29 mouse cellular contexts compared by ENCODE assay signal in the genomic region with DNA sequence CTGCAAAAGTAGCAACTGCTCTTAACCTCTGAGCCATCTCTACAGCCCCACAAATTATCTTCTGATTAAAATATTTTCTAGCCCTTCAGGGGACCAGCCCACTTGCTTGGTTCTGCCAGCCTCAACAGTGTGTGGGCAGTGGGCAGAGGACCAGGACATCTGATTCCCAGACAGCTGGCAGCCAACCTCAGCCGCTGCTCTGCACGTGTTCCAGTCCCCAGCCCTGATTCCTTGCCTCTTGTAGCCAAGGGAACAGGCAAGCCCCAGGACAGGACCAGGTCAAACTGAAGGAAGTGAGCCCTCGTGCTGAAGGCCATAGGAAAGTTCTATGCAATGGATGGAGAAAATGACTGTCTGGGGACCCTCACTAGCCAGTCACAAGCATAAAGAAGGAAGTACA. TPM values are rescaled to one million over a fixed set of nuclear protein-coding genes. Genes with fewer than 3 reads are reported as not detected.
DNase-seq lines count a peak whose midpoint lies in the region; ATAC-seq lines count a peak whose summit lies in the region.
"Had no signal": no experiment of that assay in that cellular context is flagged by ENCODE, and none has a peak within 500 bp of the region (broad histone marks: within the 10 kb centered on the region; RNA-seq: fewer than 3 reads in every experiment).

No protein-coding gene starts in this region.

- H3K27me3 ChIP-seq in midbrain, embryonic 11.5 days (ENCODE audit: control insufficient read depth, insufficient read depth, low read length), result peaks cover 26% of the 10 kb centered on the region
- H3K27me3 ChIP-seq in midbrain, embryonic 10.5 days (ENCODE audit: low read depth, poor library complexity, severe bottlenecking), result peaks cover 79% of the 10 kb centered on the region

- WGBS in midbrain, embryonic 11.5 days, result 67% methylated on average over 3 of the region's 3 CpGs
- 76% methylated on average over 3 of the region's 3 CpGs for WGBS in midbrain, embryonic 10.5 days

- H3K27ac ChIP-seq in midbrain, embryonic 11.5 days (ENCODE audit: low read depth, low read length), result no peak overlapping the region
- H3K27ac ChIP-seq in midbrain, embryonic 10.5 days (replicated peaks), result no peak overlapping the region
- H3K27ac ChIP-seq: embryonic facial prominence, embryonic 13.5 days; forebrain, embryonic 10.5 days; heart, embryonic 10.5 days; heart, embryonic 15.5 days; kidney, embryonic 15.5 days; liver, embryonic 14.5 days; neural tube, embryonic 12.5 days; stomach, postnatal 0 days had no signal

- no peaks in the 10 kb centered on the region for H3K36me3 ChIP-seq in midbrain, embryonic 11.5 days (ENCODE audit: control insufficient read depth, insufficient read depth, low read length)
- no peaks in the 10 kb centered on the region for H3K36me3 ChIP-seq in midbrain, embryonic 10.5 days
- H3K36me3 ChIP-seq: embryonic facial prominence, embryonic 13.5 days; forebrain, embryonic 10.5 days; heart, embryonic 10.5 days; heart, embryonic 15.5 days; kidney, embryonic 15.5 days; neural tube, embryonic 12.5 days had no signal

- no peak overlapping the region for H3K9ac ChIP-seq in midbrain, embryonic 11.5 days (ENCODE audit: low read length)
- H3K9ac ChIP-seq: embryonic facial prominence, embryonic 13.5 days; heart, embryonic 15.5 days; kidney, embryonic 15.5 days; liver, embryonic 14.5 days; neural tube, embryonic 12.5 days had no signal

- DNase-seq in cerebellum, adult 9-10 months, result peak; percentile 1
- DNase-seq in cerebellum, adult 8-10 months, result no peak
- peak; percentile 47 for DNase-seq in layer of hippocampus, adult 11-12 months (ENCODE audit: low spot score)
- no peak for DNase-seq in layer of hippocampus, adult 9-11 months
- DNase-seq in midbrain, embryonic 11.5 days (ENCODE audit: low spot score, missing footprints), result peak; percentile 59
- DNase-seq in midbrain, embryonic 10.5 days (ENCODE audit: low spot score), result no peak
- peak; percentile 41 for DNase-seq in adipocyte (ENCODE audit: low spot score)
- no peak for DNase-seq in lung, postnatal 36 days
- DNase-seq: adrenal gland, adult 8-10 months; cerebellum, adult 11 months; kidney, adult 18-20 months; kidney, postnatal 25 days; liver; lung, adult 2 months; lung, postnatal 10 days; right cerebral cortex, postnatal 4 days; thymus, adult 18-20 months; thymus, postnatal 25 days had no signal

- H3K4me2 ChIP-seq in midbrain, embryonic 11.5 days, result no peak overlapping the region
- H3K4me2 ChIP-seq: embryonic facial prominence, embryonic 13.5 days; heart, embryonic 15.5 days; kidney, embryonic 15.5 days; neural tube, embryonic 12.5 days had no signal

- no peak overlapping the region for H3K4me3 ChIP-seq in midbrain, embryonic 11.5 days (ENCODE audit: low read depth, low read length)
- H3K4me3 ChIP-seq in midbrain, embryonic 10.5 days, result no peak overlapping the region
- H3K4me3 ChIP-seq: embryonic facial prominence, embryonic 13.5 days; forebrain, embryonic 10.5 days; heart, embryonic 10.5 days; heart, embryonic 15.5 days; kidney, embryonic 15.5 days; neural tube, embryonic 12.5 days had no signal

- peaks cover 9% of the 10 kb centered on the region for H3K4me1 ChIP-seq in midbrain, embryonic 11.5 days (ENCODE audit: control insufficient read depth, insufficient read depth, low read length)
- H3K4me1 ChIP-seq in midbrain, embryonic 10.5 days, result peaks cover 24% of the 10 kb centered on the region

- ATAC-seq in midbrain, embryonic 11.5 days (ENCODE audit: low FRiP score), result no peak
- ATAC-seq: forebrain, embryonic 16.5 days; hindbrain, embryonic 16.5 days; midbrain, embryonic 16.5 days had no signal

- H3K9me3 ChIP-seq in midbrain, embryonic 11.5 days (ENCODE audit: control insufficient read depth, low read length), result no peaks in the 10 kb centered on the region
- H3K9me3 ChIP-seq in midbrain, embryonic 10.5 days (replicated peaks), result no peaks in the 10 kb centered on the region
- H3K9me3 ChIP-seq: embryonic facial prominence, embryonic 13.5 days; forebrain, embryonic 10.5 days; heart, embryonic 10.5 days; heart, embryonic 15.5 days; kidney, embryonic 15.5 days; neural tube, embryonic 12.5 days had no signal

RNA-seq across cellular contexts. Expression of gene Tgfa, which starts 2.0 kb away (rescaled TPM):
- 1.4 and 1.7 TPM in 2 replicates for polyA plus RNA-seq in midbrain, embryonic 11.5 days (2014; fragmentation: Nextera tagmentation; extraction: Ambion mirVana)
- 1.3 and 1.4 TPM in 2 replicates for polyA plus RNA-seq in midbrain, embryonic 10.5 days (2016; fragmentation: Nextera tagmentation; extraction: Ambion mirVana)

Comparison
In these comparisons a context has a peak if more than half of its experiments do, and no peak if none do; other contexts are left out.
1. DNase-seq: peak in cerebellum, adult 9-10 months (single experiment), layer of hippocampus, adult 11-12 months (single experiment), midbrain, embryonic 11.5 days (single experiment) and adipocyte (single experiment); none in cerebellum, adult 8-10 months (single experiment), layer of hippocampus, adult 9-11 months (single experiment), midbrain, embryonic 10.5 days (single experiment) and lung, postnatal 36 days (single experiment).